13 mouse cellular contexts compared by ENCODE assay signal in the genomic region with DNA sequence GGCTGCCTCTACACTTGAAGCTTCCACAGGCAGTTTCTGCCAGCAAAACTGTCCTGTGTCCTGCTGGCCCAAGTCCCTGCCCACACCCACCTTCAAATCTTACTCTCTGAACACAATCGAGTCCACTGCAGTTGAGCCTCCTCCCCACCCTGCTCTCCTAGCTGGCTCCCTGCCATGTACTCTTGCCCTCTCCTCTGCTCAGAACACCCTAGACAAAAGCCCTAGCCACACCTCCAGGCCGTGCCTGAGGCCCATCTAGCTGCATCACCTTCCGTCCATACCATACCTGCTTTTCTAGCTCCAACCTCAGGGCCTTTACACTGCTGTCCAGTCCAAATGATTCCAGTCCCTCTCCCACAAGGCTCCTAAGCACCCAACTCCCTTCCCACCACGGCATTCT. TPM values are rescaled to one million over a fixed set of nuclear protein-coding genes. Genes with fewer than 3 reads are reported as not detected.
A peak's percentile ranks its signal among the peaks of the same experiment; 100 is the strongest.
DNase-seq lines count a peak whose midpoint lies in the region; ATAC-seq and TF ChIP-seq lines count a peak whose summit lies in the region.
"Had no signal": no experiment of that assay in that cellular context is flagged by ENCODE, and none has a peak within 500 bp of the region (broad histone marks: within the 10 kb centered on the region; RNA-seq: fewer than 3 reads in every experiment).

No protein-coding gene starts in this region.

- no peak overlapping the region for H3K4me2 ChIP-seq in embryonic facial prominence, embryonic 14.5 days (ENCODE audit: low read depth, low read length)
- H3K4me2 ChIP-seq in embryonic facial prominence, embryonic 15.5 days (replicated peaks): no peak overlapping the region
- H3K4me2 ChIP-seq in kidney, postnatal 0 days (ENCODE audit: low read length): no peak overlapping the region
- no peak overlapping the region for H3K4me2 ChIP-seq in neural tube, embryonic 15.5 days
- H3K4me2 ChIP-seq: embryonic facial prominence, embryonic 12.5 days; forebrain, embryonic 13.5 days; heart, embryonic 15.5 days had no signal

- no peak for TF ChIP-seq CTCF in kidney, postnatal 0 days (IDR thresholded peaks at IDR 0.05; ENCODE audit: low read depth)

- 55% methylated on average over 4 of the region's 4 CpGs for WGBS in embryonic facial prominence, embryonic 14.5 days
- WGBS in embryonic facial prominence, embryonic 10.5 days: 80% methylated on average over 4 of the region's 4 CpGs
- WGBS in embryonic facial prominence, embryonic 15.5 days: 62% methylated on average over 4 of the region's 4 CpGs
- 60% methylated on average over 4 of the region's 4 CpGs for WGBS in kidney, postnatal 0 days
- 63% methylated on average over 4 of the region's 4 CpGs for WGBS in neural tube, embryonic 15.5 days

- H3K27ac ChIP-seq in embryonic facial prominence, embryonic 14.5 days (replicated peaks; ENCODE audit: low read depth, low read length): no peak overlapping the region
- no peak overlapping the region for H3K27ac ChIP-seq in embryonic facial prominence, embryonic 10.5 days (replicated peaks)
- no peak overlapping the region for H3K27ac ChIP-seq in embryonic facial prominence, embryonic 15.5 days (replicated peaks)
- H3K27ac ChIP-seq in kidney, postnatal 0 days: no peak overlapping the region
- H3K27ac ChIP-seq in neural tube, embryonic 15.5 days (replicated peaks): no peak overlapping the region
- H3K27ac ChIP-seq: embryonic facial prominence, embryonic 12.5 days; forebrain, embryonic 13.5 days; heart, embryonic 15.5 days had no signal

- H3K9me3 ChIP-seq in embryonic facial prominence, embryonic 14.5 days (ENCODE audit: control insufficient read depth, low read length): no peaks in the 10 kb centered on the region
- no peaks in the 10 kb centered on the region for H3K9me3 ChIP-seq in embryonic facial prominence, embryonic 10.5 days
- H3K9me3 ChIP-seq in embryonic facial prominence, embryonic 15.5 days (replicated peaks): no peaks in the 10 kb centered on the region
- H3K9me3 ChIP-seq in kidney, postnatal 0 days (replicated peaks; ENCODE audit: low read length): no peaks in the 10 kb centered on the region
- H3K9me3 ChIP-seq in neural tube, embryonic 15.5 days (replicated peaks): no peaks in the 10 kb centered on the region
- H3K9me3 ChIP-seq: embryonic facial prominence, embryonic 12.5 days; forebrain, embryonic 13.5 days; heart, embryonic 15.5 days had no signal

- H3K9ac ChIP-seq in embryonic facial prominence, embryonic 14.5 days (ENCODE audit: low read depth, low read length): no peak overlapping the region
- no peak overlapping the region for H3K9ac ChIP-seq in embryonic facial prominence, embryonic 15.5 days
- H3K9ac ChIP-seq in kidney, postnatal 0 days (ENCODE audit: low read depth, low read length): no peak overlapping the region
- H3K9ac ChIP-seq in neural tube, embryonic 15.5 days (replicated peaks): no peak overlapping the region
- H3K9ac ChIP-seq: embryonic facial prominence, embryonic 12.5 days; forebrain, embryonic 13.5 days; heart, embryonic 15.5 days had no signal

- DNase-seq in embryonic facial prominence, embryonic 14.5 days (ENCODE audit: low spot score): no peak
- no peak for DNase-seq in embryonic facial prominence, embryonic 10.5 days (ENCODE audit: low spot score)
- DNase-seq in kidney, postnatal 0 days (ENCODE audit: low spot score): peak; percentile 7
- peak; percentile 28 for DNase-seq in lung, postnatal 10 days
- DNase-seq in urinary bladder, postnatal 10 days (ENCODE audit: low spot score): no peak
- DNase-seq in cerebellum, adult 11-12 months: no peak
- DNase-seq: cerebellum, adult 2 months; thymus, adult 18-20 months had no signal

- peak; percentile 30; the same call in 1 of the 2 replicates for ATAC-seq in embryonic facial prominence, embryonic 14.5 days (ENCODE audit: low read depth)
- 0 out of 2 replicates have a peak, but pooled peaks have one; percentile 15 for ATAC-seq in embryonic facial prominence, embryonic 15.5 days (ENCODE audit: insufficient number of reproducible peaks, low FRiP score, low TSS enrichment, low read depth)
- ATAC-seq in kidney, postnatal 0 days (replicated peaks; ENCODE audit: low FRiP score, low read depth): peak; percentile 65; the same call in 1 of the 2 replicates
- ATAC-seq in neural tube, embryonic 15.5 days (ENCODE audit: low FRiP score): no peak
- ATAC-seq: forebrain, embryonic 13.5 days had no signal

- peaks cover 4% of the 10 kb centered on the region; the same call in 1 of the 2 replicates for H3K4me1 ChIP-seq in embryonic facial prominence, embryonic 14.5 days (ENCODE audit: control insufficient read depth, insufficient read depth, low read length)
- peaks cover 21% of the 10 kb centered on the region for H3K4me1 ChIP-seq in embryonic facial prominence, embryonic 10.5 days
- H3K4me1 ChIP-seq in embryonic facial prominence, embryonic 15.5 days: peaks cover 19% of the 10 kb centered on the region
- no peaks in the 10 kb centered on the region for H3K4me1 ChIP-seq in kidney, postnatal 0 days (replicated peaks; ENCODE audit: insufficient read depth, low read length)
- peaks cover 50% of the 10 kb centered on the region for H3K4me1 ChIP-seq in neural tube, embryonic 15.5 days

- peaks cover 6% of the 10 kb centered on the region for H3K27me3 ChIP-seq in embryonic facial prominence, embryonic 14.5 days (replicated peaks; ENCODE audit: control insufficient read depth, insufficient read depth, low read length)
- H3K27me3 ChIP-seq in embryonic facial prominence, embryonic 10.5 days (replicated peaks; ENCODE audit: low read depth, poor library complexity, severe bottlenecking): peaks cover 28% of the 10 kb centered on the region
- H3K27me3 ChIP-seq in embryonic facial prominence, embryonic 15.5 days: peaks cover 7% of the 10 kb centered on the region
- peaks cover 6% of the 10 kb centered on the region; the same call in 1 of the 2 replicates for H3K27me3 ChIP-seq in kidney, postnatal 0 days (ENCODE audit: insufficient read depth, low read length)
- H3K27me3 ChIP-seq in neural tube, embryonic 15.5 days (replicated peaks): no peaks in the 10 kb centered on the region
- H3K27me3 ChIP-seq: forebrain, embryonic 13.5 days had no signal

- H3K36me3 ChIP-seq in embryonic facial prominence, embryonic 14.5 days (ENCODE audit: control insufficient read depth, insufficient read depth, low read length): no peaks in the 10 kb centered on the region
- H3K36me3 ChIP-seq in embryonic facial prominence, embryonic 10.5 days (replicated peaks): no peaks in the 10 kb centered on the region
- no peaks in the 10 kb centered on the region for H3K36me3 ChIP-seq in embryonic facial prominence, embryonic 15.5 days
- no peaks in the 10 kb centered on the region for H3K36me3 ChIP-seq in kidney, postnatal 0 days (ENCODE audit: insufficient read depth, low read length)
- H3K36me3 ChIP-seq in neural tube, embryonic 15.5 days: peaks cover 12% of the 10 kb centered on the region
- H3K36me3 ChIP-seq: heart, embryonic 15.5 days had no signal

- no peak overlapping the region for H3K4me3 ChIP-seq in embryonic facial prominence, embryonic 14.5 days (ENCODE audit: low read depth, low read length)
- no peak overlapping the region for H3K4me3 ChIP-seq in embryonic facial prominence, embryonic 10.5 days
- H3K4me3 ChIP-seq in embryonic facial prominence, embryonic 15.5 days (replicated peaks): no peak overlapping the region
- H3K4me3 ChIP-seq in kidney, postnatal 0 days (replicated peaks; ENCODE audit: low read depth, low read length): no peak overlapping the region
- no peak overlapping the region for H3K4me3 ChIP-seq in neural tube, embryonic 15.5 days (replicated peaks)
- H3K4me3 ChIP-seq: embryonic facial prominence, embryonic 12.5 days; forebrain, embryonic 13.5 days; heart, embryonic 15.5 days had no signal

RNA-seq across cellular contexts. Expression of a gene that starts 7.2 kb away (rescaled TPM):
- 3.1 and 3.3 TPM in 2 replicates for polyA plus RNA-seq in embryonic facial prominence, embryonic 14.5 days (2014; fragmentation: Nextera tagmentation; extraction: Ambion mirVana)
- polyA plus RNA-seq in embryonic facial prominence, embryonic 10.5 days (2016; fragmentation: Nextera tagmentation; extraction: Ambion mirVana): 2.7 and 2.8 TPM in 2 replicates
- 2.6 and 3.1 TPM in 2 replicates for polyA plus RNA-seq in embryonic facial prominence, embryonic 15.5 days (2015; fragmentation: Nextera tagmentation; extraction: Ambion mirVana)
- 0.50 and 0.60 TPM in 2 replicates for polyA plus RNA-seq in kidney, postnatal 0 days (2015; fragmentation: Nextera tagmentation; extraction: Ambion mirVana)
- 16.0 and 19.0 TPM in 2 replicates for polyA plus RNA-seq in neural tube, embryonic 15.5 days (2015; fragmentation: Nextera tagmentation; extraction: Ambion mirVana)

RNA-seq across cellular contexts. Expression of a gene that starts 46.7 kb away (rescaled TPM):
- polyA plus RNA-seq in embryonic facial prominence, embryonic 14.5 days (2014; fragmentation: Nextera tagmentation; extraction: Ambion mirVana): 62.4 and 65.0 TPM in 2 replicates
- 26.6 and 28.0 TPM in 2 replicates for polyA plus RNA-seq in embryonic facial prominence, embryonic 10.5 days (2016; fragmentation: Nextera tagmentation; extraction: Ambion mirVana)
- 61.1 and 62.7 TPM in 2 replicates for polyA plus RNA-seq in embryonic facial prominence, embryonic 15.5 days (2015; fragmentation: Nextera tagmentation; extraction: Ambion mirVana)
- 122 and 127 TPM in 2 replicates for polyA plus RNA-seq in kidney, postnatal 0 days (2015; fragmentation: Nextera tagmentation; extraction: Ambion mirVana)
- 37.4 and 38.9 TPM in 2 replicates for polyA plus RNA-seq in neural tube, embryonic 15.5 days (2015; fragmentation: Nextera tagmentation; extraction: Ambion mirVana)

Comparison
In these comparisons a context has a peak if more than half of its experiments do, and no peak if none do; other contexts are left out.
1. DNase-seq: peak in kidney, postnatal 0 days (single experiment) and lung, postnatal 10 days (single experiment); none in embryonic facial prominence, embryonic 14.5 days (single experiment), embryonic facial prominence, embryonic 10.5 days (single experiment), urinary bladder, postnatal 10 days (single experiment) and cerebellum, adult 11-12 months (single experiment).